Comparison of ENCODE assay signal across 16 mouse cellular contexts in the genomic region with DNA sequence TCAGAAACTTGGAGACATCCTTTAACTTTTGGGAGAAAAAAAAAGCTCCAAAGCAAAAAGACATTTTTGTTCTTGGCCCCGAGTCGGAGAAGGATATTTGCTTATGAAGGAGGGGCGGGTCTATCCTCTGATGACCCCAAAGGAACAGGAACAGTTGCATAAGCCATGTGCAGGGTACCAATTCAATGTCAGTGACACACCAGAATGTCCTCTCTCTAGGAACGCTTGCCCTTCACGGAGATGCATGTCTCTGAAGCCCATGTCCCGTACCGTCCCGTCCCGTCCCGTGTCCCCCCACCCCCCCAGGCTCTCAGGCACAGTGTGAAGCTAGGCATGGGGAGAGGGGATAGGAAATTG. TPM values are rescaled to one million over a fixed set of nuclear protein-coding genes. Genes with fewer than 3 reads are reported as not detected.
DNase-seq lines count a peak whose midpoint lies in the region; ATAC-seq and TF ChIP-seq lines count a peak whose summit lies in the region.
"Had no signal": no experiment of that assay in that cellular context is flagged by ENCODE, and none has a peak within 500 bp of the region (broad histone marks: within the 10 kb centered on the region; RNA-seq: fewer than 3 reads in every experiment).

No protein-coding gene starts in this region.

- no peak overlapping the region for H3K4me3 ChIP-seq in heart, embryonic 11.5 days (ENCODE audit: low read depth, low read length)
- no peak overlapping the region for H3K4me3 ChIP-seq in midbrain, postnatal 0 days (ENCODE audit: low read depth, low read length)
- no peak overlapping the region for H3K4me3 ChIP-seq in midbrain, embryonic 16.5 days (ENCODE audit: low read depth, low read length)
- no peak overlapping the region for H3K4me3 ChIP-seq in stomach, postnatal 0 days (ENCODE audit: low read depth, low read length)
- H3K4me3 ChIP-seq: liver, embryonic 12.5 days had no signal

- intact Hi-C loops in heart, postnatal 25 days (cut with DNase I), result no loop called here

- H3K4me1 ChIP-seq in heart, embryonic 11.5 days (ENCODE audit: control insufficient read depth, insufficient read depth, low read length), result peaks cover 12% of the 10 kb centered on the region
- no peaks in the 10 kb centered on the region for H3K4me1 ChIP-seq in midbrain, postnatal 0 days (ENCODE audit: insufficient read depth, low read length)
- no peaks in the 10 kb centered on the region for H3K4me1 ChIP-seq in midbrain, embryonic 16.5 days (ENCODE audit: control insufficient read depth, insufficient read depth, low read length)
- H3K4me1 ChIP-seq in stomach, postnatal 0 days (replicated peaks; ENCODE audit: control insufficient read depth, insufficient read depth), result peaks cover 11% of the 10 kb centered on the region; the same call in 1 of the 2 replicates

- no peak overlapping the region for H3K9ac ChIP-seq in heart, embryonic 11.5 days (ENCODE audit: low read depth, low read length)
- no peak overlapping the region for H3K9ac ChIP-seq in midbrain, postnatal 0 days (replicated peaks; ENCODE audit: low read length, poor library complexity, severe bottlenecking)
- H3K9ac ChIP-seq in midbrain, embryonic 16.5 days (ENCODE audit: low read depth, low read length), result no peak overlapping the region
- H3K9ac ChIP-seq in stomach, postnatal 0 days (ENCODE audit: low read length), result no peak overlapping the region
- H3K9ac ChIP-seq: liver, embryonic 12.5 days had no signal

- TF ChIP-seq CTCF in midbrain, postnatal 0 days (IDR thresholded peaks at IDR 0.05), result no peak
- TF ChIP-seq CTCF in stomach, postnatal 0 days (IDR thresholded peaks at IDR 0.05; ENCODE audit: low read depth), result no peak

- H3K27ac ChIP-seq in heart, embryonic 11.5 days (ENCODE audit: low read depth, low read length), result no peak overlapping the region
- H3K27ac ChIP-seq in midbrain, postnatal 0 days (ENCODE audit: low read depth, low read length), result no peak overlapping the region
- no peak overlapping the region for H3K27ac ChIP-seq in midbrain, embryonic 16.5 days (ENCODE audit: low read length)
- peak overlapping the region; percentile 69 for H3K27ac ChIP-seq in stomach, postnatal 0 days (replicated peaks)
- H3K27ac ChIP-seq: liver, embryonic 12.5 days had no signal

- DNase-seq in heart, adult 8-10 months (ENCODE audit: low spot score), result peak; percentile 63
- no peak for DNase-seq in midbrain, postnatal 0 days (ENCODE audit: low spot score)
- DNase-seq in heart, postnatal 25 days (ENCODE audit: low spot score), result peak; percentile 65
- DNase-seq in stomach, postnatal 0 days (ENCODE audit: low spot score), result no peak
- no peak for DNase-seq in spleen, postnatal 4 days (ENCODE audit: low spot score in 2 of 2)
- DNase-seq in cerebellum, adult 9-10 months, result no peak
- DNase-seq: adrenal gland, postnatal 10 days; cerebellum, adult 11 months had no signal

- H3K27me3 ChIP-seq in heart, embryonic 11.5 days (ENCODE audit: control insufficient read depth, insufficient read depth, low read length), result no peaks in the 10 kb centered on the region
- H3K27me3 ChIP-seq in midbrain, postnatal 0 days (ENCODE audit: insufficient read depth, low read length), result no peaks in the 10 kb centered on the region
- H3K27me3 ChIP-seq in midbrain, embryonic 16.5 days (ENCODE audit: control insufficient read depth, insufficient read depth, low read depth, low read length), result no peaks in the 10 kb centered on the region
- H3K27me3 ChIP-seq in stomach, postnatal 0 days (ENCODE audit: control insufficient read depth, insufficient read depth, low read length), result no peaks in the 10 kb centered on the region
- H3K27me3 ChIP-seq: liver, embryonic 12.5 days; Patski had no signal

- H3K4me2 ChIP-seq in heart, embryonic 11.5 days, result no peak overlapping the region
- no peak overlapping the region for H3K4me2 ChIP-seq in midbrain, postnatal 0 days (ENCODE audit: low read depth, low read length, poor library complexity, severe bottlenecking)
- no peak overlapping the region for H3K4me2 ChIP-seq in midbrain, embryonic 16.5 days (ENCODE audit: low read length)
- H3K4me2 ChIP-seq in stomach, postnatal 0 days (replicated peaks; ENCODE audit: low read depth), result no peak overlapping the region
- H3K4me2 ChIP-seq: liver, embryonic 12.5 days had no signal

- no peaks in the 10 kb centered on the region for H3K36me3 ChIP-seq in heart, embryonic 11.5 days (ENCODE audit: control insufficient read depth, insufficient read depth, low read length)
- H3K36me3 ChIP-seq in midbrain, postnatal 0 days (ENCODE audit: insufficient read depth, low read length), result no peaks in the 10 kb centered on the region
- no peaks in the 10 kb centered on the region for H3K36me3 ChIP-seq in midbrain, embryonic 16.5 days (ENCODE audit: control insufficient read depth, insufficient read depth, low read length)
- H3K36me3 ChIP-seq in stomach, postnatal 0 days (ENCODE audit: control insufficient read depth, insufficient read depth, low read length), result no peaks in the 10 kb centered on the region
- H3K36me3 ChIP-seq: liver, embryonic 12.5 days had no signal

- no peak for TF ChIP-seq EP300 in stomach, postnatal 0 days (optimal IDR thresholded peaks at IDR 0.05)

- ATAC-seq in heart, embryonic 11.5 days (replicated peaks; ENCODE audit: insufficient number of reproducible peaks, low FRiP score, low TSS enrichment), result no peak
- ATAC-seq in midbrain, postnatal 0 days (ENCODE audit: low FRiP score), result 0 out of 2 replicates have a peak, but pooled peaks have one; percentile 31
- ATAC-seq in midbrain, embryonic 16.5 days, result no peak
- ATAC-seq in stomach, postnatal 0 days (ENCODE audit: low FRiP score, low TSS enrichment), result peak; percentile 55
- ATAC-seq: CD4-positive, CD25-positive, alpha-beta regulatory T cell, adult 4 months; hindbrain, embryonic 16.5 days; liver, embryonic 12.5 days; Patski had no signal

- 78% methylated on average over 10 of the region's 10 CpGs for WGBS in heart, embryonic 11.5 days (ENCODE audit: insufficient replicate concordance)
- WGBS in midbrain, postnatal 0 days, result 76% methylated on average over 10 of the region's 10 CpGs
- WGBS in midbrain, embryonic 16.5 days, result 81% methylated on average over 10 of the region's 10 CpGs
- WGBS in stomach, postnatal 0 days, result 49% methylated on average over 10 of the region's 10 CpGs

- H3K9me3 ChIP-seq in heart, embryonic 11.5 days (replicated peaks; ENCODE audit: control insufficient read depth, low read length), result no peaks in the 10 kb centered on the region
- no peaks in the 10 kb centered on the region for H3K9me3 ChIP-seq in midbrain, postnatal 0 days (ENCODE audit: low read length)
- no peaks in the 10 kb centered on the region for H3K9me3 ChIP-seq in midbrain, embryonic 16.5 days (replicated peaks; ENCODE audit: control insufficient read depth, low read length, poor library complexity, severe bottlenecking)
- no peaks in the 10 kb centered on the region for H3K9me3 ChIP-seq in stomach, postnatal 0 days (ENCODE audit: control insufficient read depth, low read length)
- H3K9me3 ChIP-seq: liver, embryonic 12.5 days had no signal

RNA-seq across cellular contexts. Expression of a gene that starts 15.1 kb away (rescaled TPM):
- under 1 TPM in 2 of 4 experiments, not detected in 2; 0.44 to 0.57 TPM for total RNA-seq in heart, adult 8-10 months (2022)
- 1.3 and 1.5 TPM in 2 replicates for polyA plus RNA-seq in heart, embryonic 11.5 days (2014; fragmentation: Nextera tagmentation; extraction: Ambion mirVana)
- not detected in 2 replicates for total RNA-seq in midbrain, postnatal 0 days (2014; rRNA removed)
- polyA plus RNA-seq in midbrain, postnatal 0 days (2015; fragmentation: Nextera tagmentation; extraction: Ambion mirVana), result not detected in 2 replicates
- 0.18 TPM in 1 of 2 replicates, not detected in the other for polyA plus RNA-seq in midbrain, embryonic 16.5 days (2015; fragmentation: Nextera tagmentation; extraction: Ambion mirVana)
- not detected for total RNA-seq in heart, postnatal 25 days (2021)
- 0.65 and 1.0 TPM in 2 replicates for polyA plus RNA-seq in stomach, postnatal 0 days (2015; fragmentation: Nextera tagmentation; extraction: Ambion mirVana)
- total RNA-seq: gastrocnemius, postnatal 36 days; left cerebral cortex, adult 8-10 months had no signal

RNA-seq across cellular contexts. Expression of a gene that starts 16.7 kb away (rescaled TPM):
- total RNA-seq in heart, adult 8-10 months (2022), result under 1 TPM in 1 of 4 experiments, not detected in 3; 0.81 TPM
- 0.43 TPM in 1 of 2 replicates, not detected in the other for polyA plus RNA-seq in heart, embryonic 11.5 days (2014; fragmentation: Nextera tagmentation; extraction: Ambion mirVana)
- total RNA-seq in midbrain, postnatal 0 days (2014; rRNA removed), result 0.05 and 0.19 TPM in 2 replicates
- 0.37 and 0.84 TPM in 2 replicates for polyA plus RNA-seq in midbrain, postnatal 0 days (2015; fragmentation: Nextera tagmentation; extraction: Ambion mirVana)
- polyA plus RNA-seq in midbrain, embryonic 16.5 days (2015; fragmentation: Nextera tagmentation; extraction: Ambion mirVana), result 0.08 TPM in 1 of 2 replicates, not detected in the other
- total RNA-seq in heart, postnatal 25 days (2021), result not detected
- polyA plus RNA-seq in stomach, postnatal 0 days (2015; fragmentation: Nextera tagmentation; extraction: Ambion mirVana), result 0.06 and 0.40 TPM in 2 replicates
- total RNA-seq: gastrocnemius, postnatal 36 days had no signal
- polyA plus RNA-seq: liver, embryonic 12.5 days had no signal

RNA-seq across cellular contexts. Expression of a gene that starts 31.3 kb away (rescaled TPM):
- total RNA-seq in heart, adult 8-10 months (2022), result 100 to 1,000 TPM; 260 to 429 (median 309) TPM
- 73.6 and 75.1 TPM in 2 replicates for polyA plus RNA-seq in heart, embryonic 11.5 days (2014; fragmentation: Nextera tagmentation; extraction: Ambion mirVana)
- 25.6 and 31.4 TPM in 2 replicates for total RNA-seq in midbrain, postnatal 0 days (2014; rRNA removed)
- 72.6 and 74.6 TPM in 2 replicates for polyA plus RNA-seq in midbrain, postnatal 0 days (2015; fragmentation: Nextera tagmentation; extraction: Ambion mirVana)
- 11.2 and 16.3 TPM in 2 replicates for polyA plus RNA-seq in midbrain, embryonic 16.5 days (2015; fragmentation: Nextera tagmentation; extraction: Ambion mirVana)
- total RNA-seq in heart, postnatal 25 days (2021), result 100 to 1,000 TPM; 365 to 487 TPM
- polyA plus RNA-seq in stomach, postnatal 0 days (2015; fragmentation: Nextera tagmentation; extraction: Ambion mirVana), result 392 and 473 TPM in 2 replicates
- polyA plus RNA-seq: CD4-positive, CD25-positive, alpha-beta regulatory T cell, adult 4 months had no signal

RNA-seq across cellular contexts. Expression of a gene that starts 34.8 kb away (rescaled TPM):
- 10 to 100 TPM; 19.6 to 27.6 (median 22.0) TPM for total RNA-seq in heart, adult 8-10 months (2022)
- 115 and 128 TPM in 2 replicates for polyA plus RNA-seq in heart, embryonic 11.5 days (2014; fragmentation: Nextera tagmentation; extraction: Ambion mirVana)
- 8.3 and 9.0 TPM in 2 replicates for total RNA-seq in midbrain, postnatal 0 days (2014; rRNA removed)
- polyA plus RNA-seq in midbrain, postnatal 0 days (2015; fragmentation: Nextera tagmentation; extraction: Ambion mirVana), result 16.1 and 19.0 TPM in 2 replicates
- polyA plus RNA-seq in midbrain, embryonic 16.5 days (2015; fragmentation: Nextera tagmentation; extraction: Ambion mirVana), result 11.9 and 12.7 TPM in 2 replicates
- 10 to 100 TPM; 26.5 to 27.8 TPM for total RNA-seq in heart, postnatal 25 days (2021)
- polyA plus RNA-seq in stomach, postnatal 0 days (2015; fragmentation: Nextera tagmentation; extraction: Ambion mirVana), result 27.3 and 34.9 TPM in 2 replicates

RNA-seq across cellular contexts. Expression of a gene that starts 49.4 kb away (rescaled TPM):
- total RNA-seq in heart, adult 8-10 months (2022), result 10 to 100 TPM; 17.9 to 24.4 (median 22.7) TPM
- polyA plus RNA-seq in heart, embryonic 11.5 days (2014; fragmentation: Nextera tagmentation; extraction: Ambion mirVana), result 13.2 and 15.1 TPM in 2 replicates
- 0.11 and 0.33 TPM in 2 replicates for total RNA-seq in midbrain, postnatal 0 days (2014; rRNA removed)
- polyA plus RNA-seq in midbrain, postnatal 0 days (2015; fragmentation: Nextera tagmentation; extraction: Ambion mirVana), result 0.12 and 0.20 TPM in 2 replicates
- polyA plus RNA-seq in midbrain, embryonic 16.5 days (2015; fragmentation: Nextera tagmentation; extraction: Ambion mirVana), result 0.19 and 0.20 TPM in 2 replicates
- 10 to 100 TPM; 16.8 to 17.8 TPM for total RNA-seq in heart, postnatal 25 days (2021)
- polyA plus RNA-seq in stomach, postnatal 0 days (2015; fragmentation: Nextera tagmentation; extraction: Ambion mirVana), result 3.2 and 3.3 TPM in 2 replicates
- total RNA-seq: left cerebral cortex, adult 8-10 months had no signal
- polyA plus RNA-seq: Patski had no signal

Comparison
In these comparisons a context has a peak if more than half of its experiments do, and no peak if none do; other contexts are left out.
1. ATAC-seq: peak in midbrain, postnatal 0 days (single experiment) and stomach, postnatal 0 days (single experiment); none in heart, embryonic 11.5 days (single experiment) and midbrain, embryonic 16.5 days (single experiment).
2. DNase-seq: peak in heart, adult 8-10 months (single experiment) and heart, postnatal 25 days (single experiment); none in midbrain, postnatal 0 days (single experiment), stomach, postnatal 0 days (single experiment), spleen, postnatal 4 days (0 of 2) and cerebellum, adult 9-10 months (single experiment).